Mouse (Mus musculus) thymus, adult 2 months (tissue): ENCODE measurements at regions not wholly inside any gene's neighbourhood (a gene's known extent, or its start where the extent isn't known, plus 50 kb on each side); places are given as distances from the start of the nearest gene placed in this dataset.
A peak's percentile ranks its signal among the peaks of the same experiment; 100 is the strongest.

Experiments
- DNase-seq: peaks from one replicate; pipeline ENCODE4 v3.0.0; 2021
- H3K27ac ChIP-seq: fragments of 200-500 bp; 2 replicates; pipeline ENCODE4 v1.5.1; 2012; ENCODE audit warnings: low read length, control low read depth; ENCODE audit not compliant: control insufficient read depth, insufficient read depth
- H3K27me3 ChIP-seq: fragments of 200-500 bp; 2 replicates; pipeline ENCODE4 v1.6.1; 2012; ENCODE audit warnings: mild to moderate bottlenecking, low read length, moderate library complexity, mixed read lengths; ENCODE audit not compliant: control insufficient read depth, insufficient read depth
- H3K36me3 ChIP-seq: fragments of 200-500 bp; 2 replicates; pipeline ENCODE4 v1.6.1; 2012; ENCODE audit warnings: mild to moderate bottlenecking, low read length, moderate library complexity; ENCODE audit not compliant: control insufficient read depth, insufficient read depth
- H3K4me1 ChIP-seq: fragments of 200-500 bp; replicated peaks from 2 replicates; pipeline ENCODE4 v1.6.1; 2012; ENCODE audit warnings: low read length; ENCODE audit not compliant: control insufficient read depth, insufficient read depth
- H3K4me3 ChIP-seq: fragments of 200-500 bp; 2 replicates; pipeline ENCODE4 v1.5.1; 2012; ENCODE audit warnings: mild to moderate bottlenecking, low read length, control low read depth, moderate library complexity; ENCODE audit not compliant: control insufficient read depth, insufficient read depth
- CTCF ChIP-seq: fragments of 200-500 bp; IDR thresholded peaks from 2 replicates; pipeline ENCODE4 v1.5.1; 2012; ENCODE audit warnings: mild to moderate bottlenecking, control low read depth, low read length, moderate library complexity, borderline replicate concordance; ENCODE audit not compliant: control insufficient read depth, poor library complexity, insufficient read depth; ENCODE audit errors: extremely low read depth
- POLR2A ChIP-seq: fragments of 200-500 bp; IDR thresholded peaks from 2 replicates; pipeline ENCODE4 v1.6.1; 2012; ENCODE audit warnings: mild to moderate bottlenecking, low read length, control low read depth, moderate library complexity; ENCODE audit not compliant: control insufficient read depth, poor library complexity, insufficient read depth; ENCODE audit errors: extremely low read depth
- WGBS: fragments of 180-500 bp; shearing (Covaris S2); methylation state at CpG from one replicate; pipeline ENCODE4 v1.1.7; 2018; 5-methylcytosine and 5-hydroxymethylcytosine counted together

GRCm38 (mm10) chr3:131034774-131035173 is 75.5 kb upstream of the Lef1 start:
- no peak for DNase-seq
- TF ChIP-seq CTCF, result no peak
- TF ChIP-seq POLR2A, result no peak
- Histone ChIP-seq H3K27ac (no peak overlapping the region), H3K4me1 (0 out of 2 replicates have a peak, but pooled peaks cover 2% of the 10 kb centered on the region), H3K4me3 (no peak overlapping the region), H3K36me3 (no peaks in the 10 kb centered on the region), H3K27me3 (no peaks in the 10 kb centered on the region)
- WGBS, result 92% methylated on average over 5 of the region's 5 CpGs

GRCm38 (mm10) chr3:131026336-131026735 is 83.9 kb upstream of the Lef1 start:
- Histone ChIP-seq H3K4me3 (no peak overlapping the region), H3K36me3 (no peaks in the 10 kb centered on the region), H3K27ac (peak overlapping the region; percentile 82), H3K27me3 (no peaks in the 10 kb centered on the region), H3K4me1 (peaks cover 35% of the 10 kb centered on the region)
- 26% methylated on average over 7 of the region's 7 CpGs for WGBS
- TF ChIP-seq POLR2A (no peak), CTCF (no peak)
- DNase-seq, result peak; percentile 39

GRCm38 (mm10) chr3:131019163-131019956 is 90.9 kb upstream of the Lef1 start:
- peak; percentile 81 for DNase-seq
- TF ChIP-seq POLR2A, result peak; percentile 95
- no peak for TF ChIP-seq CTCF
- Histone ChIP-seq H3K4me3 (peak overlapping the region; percentile 67), H3K4me1 (peaks cover 54% of the 10 kb centered on the region), H3K36me3 (no peaks in the 10 kb centered on the region), H3K27me3 (no peaks in the 10 kb centered on the region), H3K27ac (peak overlapping the region; percentile 99)
- WGBS, result 3% methylated on average over 23 of the region's 23 CpGs

- no peaks in the 10 kb centered on the region for H3K36me3 ChIP-seq
- H3K4me1 ChIP-seq, result peaks cover 53% of the 10 kb centered on the region
- DNase-seq, result no peak
- TF ChIP-seq POLR2A, result no peak
- TF ChIP-seq CTCF, result no peak
- H3K27me3 ChIP-seq, result no peaks in the 10 kb centered on the region
- no peak overlapping the region for H3K27ac ChIP-seq
- WGBS, result 98% methylated on average over 9 of the region's 9 CpGs
- no peak overlapping the region for H3K4me3 ChIP-seq
Observed at GRCm38 (mm10) chr3:131017899-131018298, 92.4 kb upstream of the Lef1 start.

GRCm38 (mm10) chr3:131016104-131016503 is 94.2 kb upstream of the Lef1 start:
- no peak for DNase-seq
- WGBS, result 69% methylated on average over 10 of the region's 10 CpGs
- H3K27me3 ChIP-seq, result no peaks in the 10 kb centered on the region

GRCm38 (mm10) chr3:131014092-131014716 is 96.1 kb upstream of the Lef1 start:
- no peak overlapping the region for H3K27ac ChIP-seq
- peaks cover 38% of the 10 kb centered on the region for H3K4me1 ChIP-seq
- TF ChIP-seq CTCF (no peak), POLR2A (no peak)
- no peaks in the 10 kb centered on the region for H3K36me3 ChIP-seq
- no peak overlapping the region for H3K4me3 ChIP-seq
- DNase-seq, result peak; percentile 35
- no peaks in the 10 kb centered on the region for H3K27me3 ChIP-seq
- WGBS, result 4% methylated on average over 12 of the region's 12 CpGs

More at GRCm38 (mm10) chr3:131016104-131016503, 94.2 kb upstream of the Lef1 start:
- TF ChIP-seq CTCF (no peak), POLR2A (no peak)
- Histone ChIP-seq H3K4me3 (no peak overlapping the region), H3K36me3 (no peaks in the 10 kb centered on the region), H3K4me1 (peaks cover 51% of the 10 kb centered on the region), H3K27ac (no peak overlapping the region)
